Mouse (Mus musculus) heart, adult 2 months (tissue): ENCODE results near the gene Clec16a.

Experiments
- CTCF ChIP-seq: fragments of 200-600 bp; IDR thresholded peaks from 2 replicates; pipeline ENCODE4 v1.8.1; 2022; ENCODE audit warnings: antibody characterized with exemption, mild to moderate bottlenecking, moderate library complexity
- EP300 ChIP-seq: fragments of 200-500 bp; IDR thresholded peaks from 2 replicates; pipeline ENCODE4 v1.6.1; 2011; ENCODE audit warnings: low read depth, low read length, control low read depth; ENCODE audit not compliant: insufficient read depth

- no peak for TF ChIP-seq CTCF
- TF ChIP-seq EP300, result no peak
These were observed 177.9 kb downstream of the Clec16a start for GRCm38 (mm10) chr16:10722882-10723544.
